Mouse (Mus musculus): ENCODE measurements around the gene Gm16381.
"Not testable (repeated sequence)": the region's sequence is repeated elsewhere in the genome, so short reads cannot be mapped to it uniquely, and the experiment has no call there.

DNA sequence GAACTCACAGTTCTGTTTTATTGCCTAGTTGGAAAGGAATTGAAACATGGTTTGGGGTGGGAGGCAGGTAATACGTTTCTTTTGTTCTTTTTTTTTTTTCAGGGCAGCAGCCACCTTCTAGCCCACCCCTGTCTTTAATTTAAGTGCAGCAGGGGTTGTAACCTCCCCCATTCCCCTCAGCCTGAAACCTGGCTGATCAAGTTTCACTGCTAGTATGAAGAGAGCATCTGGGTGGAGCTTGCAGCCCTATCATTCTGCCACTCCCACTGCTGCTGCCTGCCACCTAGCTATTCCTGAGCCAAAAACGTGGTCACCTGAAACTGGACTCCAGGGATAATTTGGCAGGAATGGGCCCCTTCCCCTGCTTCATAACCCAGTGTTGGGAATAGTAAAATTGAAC lies 43.0 kb downstream of the Gm16381 start:
- TF ChIP-seq REST (IDR thresholded peaks at IDR 0.05; ENCODE audit: insufficient read depth, insufficient read length); MAX (IDR thresholded peaks at IDR 0.05; ENCODE audit: low read depth); USF1 (IDR thresholded peaks at IDR 0.05; ENCODE audit: low read depth); E2F4 (IDR thresholded peaks at IDR 0.05; ENCODE audit: insufficient read depth); TCF12 (IDR thresholded peaks at IDR 0.05; ENCODE audit: insufficient read depth, poor library complexity, severe bottlenecking); POLR2A (IDR thresholded peaks at IDR 0.05; ENCODE audit: insufficient read length, low read depth); POLR2AphosphoS2 (IDR thresholded peaks at IDR 0.05; ENCODE audit: insufficient read length, low read depth): not testable (repeated sequence)
